22 mouse cellular contexts compared by ENCODE assay signal in genomic region chr4:46541707-46542106, GRCm38 (mm10). TPM values are rescaled to one million over a fixed set of nuclear protein-coding genes. Genes with fewer than 3 reads are reported as not detected.
A peak's percentile ranks its signal among the peaks of the same experiment; 100 is the strongest.
DNase-seq lines count a peak whose midpoint lies in the region; ATAC-seq and TF ChIP-seq lines count a peak whose summit lies in the region.
"Had no signal": no experiment of that assay in that cellular context is flagged by ENCODE, and none has a peak within 500 bp of the region (broad histone marks: within the 10 kb centered on the region; RNA-seq: fewer than 3 reads in every experiment).

No protein-coding gene starts in this region.

- H3K27me3 ChIP-seq in embryonic facial prominence, embryonic 12.5 days = peaks cover 13% of the 10 kb centered on the region
- peaks cover 44% of the 10 kb centered on the region for H3K27me3 ChIP-seq in embryonic facial prominence, embryonic 10.5 days (replicated peaks; ENCODE audit: low read depth, poor library complexity, severe bottlenecking)
- peaks cover under 1% of the 10 kb centered on the region; the same call in 1 of the 2 replicates for H3K27me3 ChIP-seq in forebrain, embryonic 11.5 days (ENCODE audit: control insufficient read depth, insufficient read depth, low read length)
- 0 out of 2 replicates have a peak, but pooled peaks cover under 1% of the 10 kb centered on the region for H3K27me3 ChIP-seq in forebrain, postnatal 0 days (ENCODE audit: insufficient read depth, low read length)
- H3K27me3 ChIP-seq in midbrain, embryonic 10.5 days (ENCODE audit: low read depth, poor library complexity, severe bottlenecking) = peaks cover 31% of the 10 kb centered on the region
- H3K27me3 ChIP-seq in midbrain, embryonic 14.5 days (ENCODE audit: control insufficient read depth, insufficient read depth, low read length) = peaks cover 4% of the 10 kb centered on the region
- H3K27me3 ChIP-seq: CH12.LX, Patski had no signal

- no peak for ATAC-seq in embryonic facial prominence, embryonic 12.5 days (ENCODE audit: insufficient number of reproducible peaks, insufficient read depth, low FRiP score, low TSS enrichment)
- ATAC-seq in forebrain, embryonic 11.5 days (replicated peaks; ENCODE audit: low FRiP score) = no peak
- ATAC-seq in forebrain, postnatal 0 days = no peak
- no peak for ATAC-seq in midbrain, embryonic 14.5 days (ENCODE audit: low FRiP score, low TSS enrichment)
- ATAC-seq: activated CD4-positive, CD25-positive, alpha-beta regulatory T cell, adult 4 months; CD4-positive, CD25-positive, alpha-beta regulatory T cell, adult 4 months; forebrain, embryonic 14.5 days; forebrain, embryonic 16.5 days; Patski had no signal

- H3K27ac ChIP-seq in embryonic facial prominence, embryonic 12.5 days = no peak overlapping the region
- no peak overlapping the region for H3K27ac ChIP-seq in embryonic facial prominence, embryonic 10.5 days (replicated peaks)
- no peak overlapping the region for H3K27ac ChIP-seq in forebrain, embryonic 11.5 days (ENCODE audit: low read depth, low read length)
- H3K27ac ChIP-seq in forebrain, postnatal 0 days (ENCODE audit: low read depth, low read length) = no peak overlapping the region
- H3K27ac ChIP-seq in midbrain, embryonic 10.5 days (replicated peaks) = 0 out of 2 replicates have a peak overlapping the region, but pooled peaks have one; percentile 38
- no peak overlapping the region for H3K27ac ChIP-seq in midbrain, embryonic 14.5 days (replicated peaks; ENCODE audit: low read depth, low read length)

- DNase-seq in embryonic facial prominence, embryonic 10.5 days (ENCODE audit: low spot score) = no peak
- peak; percentile 55 for DNase-seq in forebrain, embryonic 11.5 days (ENCODE audit: low spot score)
- no peak for DNase-seq in forebrain, postnatal 0 days
- DNase-seq in midbrain, embryonic 10.5 days (ENCODE audit: low spot score) = no peak
- no peak for DNase-seq in midbrain, embryonic 14.5 days
- DNase-seq: adrenal gland, adult 8-10 months; adrenal gland, postnatal 14 days; adrenal gland, postnatal 36 days; B cell, adult 2 months; cerebellum, adult 11-12 months; cerebellum, adult 2 months; cerebellum, adult 9-10 months; cerebellum, postnatal 10 days; cerebellum, postnatal 25 days had no signal

- no peaks in the 10 kb centered on the region for H3K36me3 ChIP-seq in embryonic facial prominence, embryonic 12.5 days
- H3K36me3 ChIP-seq in embryonic facial prominence, embryonic 10.5 days (replicated peaks) = no peaks in the 10 kb centered on the region
- H3K36me3 ChIP-seq in forebrain, embryonic 11.5 days (ENCODE audit: control insufficient read depth, insufficient read depth, low read length) = no peaks in the 10 kb centered on the region
- H3K36me3 ChIP-seq in forebrain, postnatal 0 days (ENCODE audit: insufficient read depth) = peaks cover 15% of the 10 kb centered on the region
- no peaks in the 10 kb centered on the region for H3K36me3 ChIP-seq in midbrain, embryonic 10.5 days
- 0 out of 2 replicates have a peak, but pooled peaks cover 3% of the 10 kb centered on the region for H3K36me3 ChIP-seq in midbrain, embryonic 14.5 days (ENCODE audit: control insufficient read depth, insufficient read depth, low read length)

- H3K4me3 ChIP-seq in embryonic facial prominence, embryonic 12.5 days = no peak overlapping the region
- H3K4me3 ChIP-seq in embryonic facial prominence, embryonic 10.5 days = no peak overlapping the region
- H3K4me3 ChIP-seq in forebrain, embryonic 11.5 days (ENCODE audit: low read depth, low read length) = no peak overlapping the region
- H3K4me3 ChIP-seq in forebrain, postnatal 0 days (ENCODE audit: low read depth, low read length) = no peak overlapping the region
- no peak overlapping the region for H3K4me3 ChIP-seq in midbrain, embryonic 10.5 days
- no peak overlapping the region for H3K4me3 ChIP-seq in midbrain, embryonic 14.5 days (replicated peaks; ENCODE audit: low read depth, low read length)

- H3K4me1 ChIP-seq in embryonic facial prominence, embryonic 12.5 days = peaks cover 2% of the 10 kb centered on the region
- peaks cover 17% of the 10 kb centered on the region for H3K4me1 ChIP-seq in embryonic facial prominence, embryonic 10.5 days
- H3K4me1 ChIP-seq in forebrain, embryonic 11.5 days (replicated peaks; ENCODE audit: control insufficient read depth, insufficient read depth, low read length) = no peaks in the 10 kb centered on the region; the same call in 1 of the 2 replicates
- no peaks in the 10 kb centered on the region for H3K4me1 ChIP-seq in forebrain, postnatal 0 days (ENCODE audit: insufficient read depth)
- peaks cover 13% of the 10 kb centered on the region for H3K4me1 ChIP-seq in midbrain, embryonic 10.5 days
- no peaks in the 10 kb centered on the region for H3K4me1 ChIP-seq in midbrain, embryonic 14.5 days (ENCODE audit: control insufficient read depth, insufficient read depth, low read length)

- no peak for TF ChIP-seq CTCF in forebrain, postnatal 0 days (IDR thresholded peaks at IDR 0.05; ENCODE audit: low read depth)

- H3K4me2 ChIP-seq in embryonic facial prominence, embryonic 12.5 days (replicated peaks) = no peak overlapping the region
- H3K4me2 ChIP-seq in forebrain, embryonic 11.5 days (ENCODE audit: low read depth, low read length, severe bottlenecking) = no peak overlapping the region
- H3K4me2 ChIP-seq in forebrain, postnatal 0 days (ENCODE audit: low read depth) = no peak overlapping the region
- H3K4me2 ChIP-seq in midbrain, embryonic 14.5 days (ENCODE audit: low read length) = no peak overlapping the region

- no peaks in the 10 kb centered on the region for H3K9me3 ChIP-seq in embryonic facial prominence, embryonic 12.5 days
- H3K9me3 ChIP-seq in embryonic facial prominence, embryonic 10.5 days = no peaks in the 10 kb centered on the region
- no peaks in the 10 kb centered on the region for H3K9me3 ChIP-seq in forebrain, embryonic 11.5 days (ENCODE audit: control insufficient read depth, low read length)
- H3K9me3 ChIP-seq in forebrain, postnatal 0 days (ENCODE audit: low read length) = no peaks in the 10 kb centered on the region
- H3K9me3 ChIP-seq in midbrain, embryonic 10.5 days (replicated peaks) = no peaks in the 10 kb centered on the region
- H3K9me3 ChIP-seq in midbrain, embryonic 14.5 days (ENCODE audit: control insufficient read depth, low read length) = no peaks in the 10 kb centered on the region
- H3K9me3 ChIP-seq: G1E had no signal

- H3K9ac ChIP-seq in embryonic facial prominence, embryonic 12.5 days = 0 out of 2 replicates have a peak overlapping the region, but pooled peaks have one; percentile 2
- no peak overlapping the region for H3K9ac ChIP-seq in forebrain, embryonic 11.5 days (ENCODE audit: low read length)
- no peak overlapping the region for H3K9ac ChIP-seq in forebrain, postnatal 0 days
- no peak overlapping the region for H3K9ac ChIP-seq in midbrain, embryonic 14.5 days (replicated peaks; ENCODE audit: low read length)

- 44% methylated on average over 9 of the region's 9 CpGs for WGBS in embryonic facial prominence, embryonic 12.5 days
- 37% methylated on average over 9 of the region's 9 CpGs for WGBS in embryonic facial prominence, embryonic 10.5 days
- WGBS in forebrain, embryonic 11.5 days = 42% methylated on average over 8 of the region's 9 CpGs
- 53% methylated on average over 9 of the region's 9 CpGs for WGBS in forebrain, postnatal 0 days
- 42% methylated on average over 9 of the region's 9 CpGs for WGBS in midbrain, embryonic 10.5 days
- WGBS in midbrain, embryonic 14.5 days = 34% methylated on average over 9 of the region's 9 CpGs

RNA-seq across cellular contexts. Expression of gene Trim14, which starts 5.8 kb away (rescaled TPM):
- polyA plus RNA-seq in embryonic facial prominence, embryonic 12.5 days (2016; fragmentation: Nextera tagmentation; extraction: Ambion mirVana) = 1.0 and 1.5 TPM in 2 replicates
- polyA plus RNA-seq in embryonic facial prominence, embryonic 10.5 days (2016; fragmentation: Nextera tagmentation; extraction: Ambion mirVana) = 0.59 and 0.64 TPM in 2 replicates
- polyA plus RNA-seq in forebrain, embryonic 11.5 days (2014; fragmentation: Nextera tagmentation; extraction: Ambion mirVana) = 0.98 and 2.0 TPM in 2 replicates
- total RNA-seq in forebrain, postnatal 0 days (2014; rRNA removed) = 1.4 and 1.8 TPM in 2 replicates
- polyA plus RNA-seq in forebrain, postnatal 0 days (2015; fragmentation: Nextera tagmentation; extraction: Ambion mirVana) = 0.73 and 0.82 TPM in 2 replicates
- polyA plus RNA-seq in midbrain, embryonic 10.5 days (2016; fragmentation: Nextera tagmentation; extraction: Ambion mirVana) = 0.62 and 0.63 TPM in 2 replicates
- 0.96 and 2.4 TPM in 2 replicates for polyA plus RNA-seq in midbrain, embryonic 14.5 days (2014; fragmentation: Nextera tagmentation; extraction: Ambion mirVana)

RNA-seq across cellular contexts. Expression of gene Nans, which starts 52.7 kb away (rescaled TPM):
- 85.6 and 90.7 TPM in 2 replicates for polyA plus RNA-seq in embryonic facial prominence, embryonic 12.5 days (2016; fragmentation: Nextera tagmentation; extraction: Ambion mirVana)
- polyA plus RNA-seq in embryonic facial prominence, embryonic 10.5 days (2016; fragmentation: Nextera tagmentation; extraction: Ambion mirVana) = 86.7 and 88.8 TPM in 2 replicates
- 63.8 and 70.8 TPM in 2 replicates for polyA plus RNA-seq in forebrain, embryonic 11.5 days (2014; fragmentation: Nextera tagmentation; extraction: Ambion mirVana)
- total RNA-seq in forebrain, postnatal 0 days (2014; rRNA removed) = 87.1 and 89.3 TPM in 2 replicates
- 69.8 and 70.2 TPM in 2 replicates for polyA plus RNA-seq in forebrain, postnatal 0 days (2015; fragmentation: Nextera tagmentation; extraction: Ambion mirVana)
- polyA plus RNA-seq in midbrain, embryonic 10.5 days (2016; fragmentation: Nextera tagmentation; extraction: Ambion mirVana) = 77.1 and 80.6 TPM in 2 replicates
- 47.3 and 47.5 TPM in 2 replicates for polyA plus RNA-seq in midbrain, embryonic 14.5 days (2014; fragmentation: Nextera tagmentation; extraction: Ambion mirVana)
